Mouse (Mus musculus) layer of hippocampus, adult 8-10 months (tissue): ENCODE results near the gene Shank3. TPM values are rescaled to one million over a fixed set of nuclear protein-coding genes. Genes with fewer than 3 reads are reported as not detected.
A peak's percentile ranks its signal among the peaks of the same experiment; 100 is the strongest.

Experiments
- DNase-seq, 2 experiments: peaks; one replicate each; pipeline ENCODE4 v3.0.0; 2022; ENCODE audit warnings: low spot score in 2 of 2
- total RNA-seq, 4 experiments: library from RNA; stranded (reverse); gene quantifications; 2 replicates each; pipeline ENCODE4 v1.2.4; 2022

Shank3 gene
- total RNA-seq, 4 experiments from 2014 or later, result 208 to 231 (median 223) TPM

DNA sequence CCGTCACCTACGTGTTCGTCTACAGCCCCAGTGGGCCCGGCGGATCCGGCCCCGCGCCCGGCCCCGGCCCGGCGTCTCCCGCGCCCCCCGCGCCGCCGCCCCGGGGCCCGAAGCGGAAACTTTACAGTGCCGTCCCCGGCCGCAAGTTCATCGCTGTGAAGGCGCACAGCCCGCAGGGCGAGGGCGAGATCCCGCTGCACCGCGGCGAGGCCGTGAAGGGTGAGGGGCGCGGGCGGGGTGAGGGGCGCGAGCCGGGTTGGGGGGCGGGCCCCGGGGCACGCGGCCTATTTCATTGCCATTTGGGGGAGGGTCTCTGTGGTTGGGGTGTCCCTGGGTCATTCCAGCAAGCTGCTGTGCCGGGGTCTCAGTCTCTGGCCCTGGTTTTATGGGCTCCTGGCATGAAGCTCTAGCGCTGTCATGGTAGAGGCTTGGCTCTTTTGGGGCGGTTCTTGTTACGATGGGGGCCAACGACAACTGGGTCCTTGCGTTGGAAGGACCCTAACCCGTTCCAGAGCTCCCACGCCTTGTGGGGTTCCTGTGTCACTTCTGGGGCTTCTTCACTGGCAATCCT is 24.7 kb downstream of the Shank3 start:
- DNase-seq, result no peak

GRCm38 (mm10) chr15:89524611-89525415 is 25.4 kb downstream of the Shank3 start:
- no peak for DNase-seq

DNA sequence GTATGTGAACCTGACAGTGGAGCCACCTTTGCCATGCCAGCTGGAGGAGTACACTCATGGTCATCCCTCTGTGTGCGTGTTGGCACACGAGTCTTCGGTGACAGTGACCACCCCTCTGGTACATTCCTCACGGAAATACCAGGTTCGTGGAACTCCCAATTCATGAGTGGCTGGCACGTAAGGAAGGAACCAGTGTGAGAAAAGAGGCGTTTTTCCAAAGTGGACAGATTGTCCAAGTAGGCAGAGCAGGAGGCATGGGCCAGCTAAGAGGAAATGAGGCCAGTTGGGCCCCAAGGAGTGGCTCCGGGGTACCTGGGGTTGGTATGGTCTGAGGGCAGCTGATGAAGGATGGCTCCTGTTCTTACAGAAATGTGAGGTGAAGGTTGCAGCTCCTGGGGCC is 26.0 kb downstream of the Shank3 start:
- DNase-seq, result no peak

- no peak for DNase-seq
These were observed 26.5 kb downstream of the Shank3 start for GRCm38 (mm10) chr15:89525896-89526295.

GRCm38 (mm10) chr15:89526776-89527325 is 27.4 kb downstream of the Shank3 start:
- DNase-seq, result no peak

DNA sequence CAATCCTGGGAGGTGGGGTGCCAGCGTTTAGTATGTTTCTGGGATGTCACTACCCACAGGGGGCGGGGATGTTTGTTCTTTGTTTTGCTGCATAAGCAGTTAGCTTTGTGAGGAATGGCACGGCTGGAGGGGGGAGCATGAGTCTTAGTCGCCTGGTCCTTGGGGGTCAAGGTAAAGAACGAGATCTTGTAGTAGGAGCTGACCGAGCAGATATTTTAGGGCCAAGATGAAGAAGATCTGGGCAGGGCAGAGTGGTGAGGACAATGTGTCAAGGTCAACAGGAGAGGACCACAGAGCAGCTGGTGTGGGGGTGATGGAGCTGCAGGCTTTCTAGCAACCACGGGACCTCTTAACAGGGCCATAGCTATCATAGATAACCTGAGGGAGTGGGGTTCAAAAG is 28.0 kb downstream of the Shank3 start:
- DNase-seq, result no peak

GRCm38 (mm10) chr15:89528201-89528850 is 28.9 kb downstream of the Shank3 start:
- no peak for DNase-seq

GRCm38 (mm10) chr15:89528923-89529322 is 29.5 kb downstream of the Shank3 start:
- DNase-seq, result no peak

GRCm38 (mm10) chr15:89530336-89530735 is 30.9 kb downstream of the Shank3 start:
- DNase-seq, result peak in 1 of 2 experiments; percentile 74

DNA sequence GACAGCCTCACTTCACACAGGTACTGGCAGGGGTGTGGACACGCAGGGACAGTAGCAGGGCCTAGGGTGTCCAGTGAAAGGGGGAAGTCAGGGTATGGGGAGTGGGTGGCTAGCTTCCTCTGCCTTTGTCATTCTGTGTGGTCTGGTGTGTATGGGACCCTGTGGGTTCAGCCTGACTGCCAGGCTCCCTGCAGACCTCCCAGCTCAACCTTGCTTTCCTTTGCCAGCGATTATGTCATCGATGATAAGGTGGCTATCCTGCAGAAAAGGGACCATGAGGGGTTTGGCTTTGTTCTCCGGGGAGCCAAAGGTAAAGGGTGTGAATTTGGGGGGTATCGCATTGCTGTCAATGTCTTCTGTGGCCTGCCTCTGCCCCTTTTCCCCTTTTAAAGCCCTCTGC is 32.0 kb downstream of the Shank3 start:
- DNase-seq, result no peak

DNA sequence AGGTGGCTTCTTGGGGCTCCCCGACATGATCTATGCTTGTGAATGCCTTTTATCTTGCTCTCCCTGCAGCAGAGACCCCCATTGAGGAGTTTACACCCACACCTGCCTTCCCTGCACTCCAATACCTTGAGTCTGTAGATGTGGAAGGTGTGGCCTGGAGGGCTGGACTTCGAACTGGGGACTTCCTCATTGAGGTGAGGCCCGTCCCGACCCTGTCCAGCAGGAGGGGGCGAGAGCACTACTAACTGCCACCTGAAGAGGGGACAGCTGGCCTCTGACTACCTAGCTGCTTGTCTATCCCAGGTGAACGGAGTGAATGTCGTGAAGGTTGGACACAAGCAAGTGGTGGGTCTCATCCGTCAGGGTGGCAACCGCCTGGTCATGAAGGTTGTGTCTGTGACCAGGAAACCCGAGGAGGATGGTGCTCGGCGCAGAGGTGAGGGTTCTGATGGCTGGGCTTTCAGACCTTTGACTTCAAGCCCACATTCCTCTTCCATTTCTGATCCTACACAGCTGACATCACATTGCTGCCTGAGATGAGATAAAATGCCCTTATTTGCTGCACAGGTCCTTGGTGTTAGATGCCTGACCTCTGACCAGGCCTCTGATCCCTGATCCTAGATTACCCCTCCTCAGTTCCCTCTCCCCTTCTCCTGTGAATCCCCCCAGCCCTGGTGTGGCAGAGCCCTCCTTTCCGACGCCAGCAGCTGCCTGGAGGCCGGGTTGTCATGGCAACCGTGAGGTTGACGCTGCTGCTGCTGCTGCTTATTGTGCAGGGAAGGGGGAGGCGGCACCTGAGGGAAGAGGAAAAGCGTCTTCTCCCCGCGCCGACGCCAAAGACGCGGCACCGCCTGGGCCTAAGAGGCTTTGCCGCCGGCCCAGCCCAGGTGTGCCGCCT is 32.9 kb downstream of the Shank3 start:
- peak; percentile 80 to 82 for DNase-seq

DNA sequence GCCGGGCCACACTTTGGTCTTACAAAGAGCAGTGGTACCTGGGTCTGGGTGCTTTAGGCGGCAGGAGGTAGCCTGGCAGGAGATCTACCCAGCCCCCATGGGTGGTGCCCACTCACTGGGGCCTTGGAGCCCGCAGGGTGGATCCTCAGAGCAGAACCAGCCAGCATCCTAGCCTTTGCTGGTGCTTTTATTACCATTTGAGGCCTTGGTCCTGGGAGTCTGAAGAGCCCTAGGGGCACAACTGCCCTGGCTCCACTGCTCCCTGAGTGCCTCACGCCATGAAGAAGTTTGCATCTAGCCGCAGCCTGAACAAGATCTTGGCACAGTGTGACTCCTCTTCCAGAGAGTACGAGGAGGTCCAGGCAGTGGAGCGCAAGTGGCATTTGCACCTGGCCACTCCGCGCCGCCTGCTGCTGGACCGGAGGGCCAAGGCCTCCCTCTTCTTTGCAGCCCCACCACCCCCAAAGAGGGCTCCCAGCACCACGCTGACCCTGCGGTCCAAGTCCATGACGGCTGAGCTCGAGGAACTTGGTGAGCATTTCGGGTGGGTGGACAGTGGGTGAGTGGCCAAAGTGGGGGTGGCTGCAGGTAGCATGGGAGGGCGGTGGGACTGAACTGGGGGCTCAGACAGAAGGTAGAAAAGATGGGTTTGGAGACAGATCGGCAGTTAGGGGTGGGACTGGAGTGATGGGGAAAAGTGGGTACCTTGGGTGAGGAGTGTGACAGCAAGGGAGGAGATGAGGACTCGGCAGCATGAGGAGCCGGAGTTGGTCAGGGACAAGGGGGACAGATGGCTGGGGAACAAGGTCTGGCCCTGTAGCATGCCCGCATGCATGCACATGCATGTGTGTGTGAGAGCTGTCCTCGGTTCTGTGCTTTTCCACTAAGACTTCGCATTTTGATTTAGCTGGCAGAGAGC is 33.8 kb downstream of the Shank3 start:
- no peak for DNase-seq

DNA sequence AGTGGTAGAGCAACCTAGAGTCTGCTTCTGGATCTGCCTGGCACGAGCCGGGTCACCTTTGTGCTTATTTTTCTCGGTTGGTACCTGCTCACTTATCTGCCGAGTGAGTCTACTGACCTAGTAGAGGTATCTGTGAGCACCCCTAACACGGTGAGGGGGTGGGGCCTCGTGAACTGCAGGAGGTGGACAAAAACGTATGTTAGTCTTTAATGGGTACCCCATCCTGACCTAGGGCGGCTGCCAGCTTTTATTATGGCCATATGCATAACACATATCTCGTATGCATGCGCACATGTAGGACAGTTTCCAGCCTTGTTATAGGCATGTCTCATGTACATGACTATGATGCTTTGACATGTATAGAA is 34.4 kb downstream of the Shank3 start:
- no peak for DNase-seq

- DNase-seq, result no peak
These were observed 44.7 kb downstream of the Shank3 start for GRCm38 (mm10) chr15:89544171-89544570.

DNA sequence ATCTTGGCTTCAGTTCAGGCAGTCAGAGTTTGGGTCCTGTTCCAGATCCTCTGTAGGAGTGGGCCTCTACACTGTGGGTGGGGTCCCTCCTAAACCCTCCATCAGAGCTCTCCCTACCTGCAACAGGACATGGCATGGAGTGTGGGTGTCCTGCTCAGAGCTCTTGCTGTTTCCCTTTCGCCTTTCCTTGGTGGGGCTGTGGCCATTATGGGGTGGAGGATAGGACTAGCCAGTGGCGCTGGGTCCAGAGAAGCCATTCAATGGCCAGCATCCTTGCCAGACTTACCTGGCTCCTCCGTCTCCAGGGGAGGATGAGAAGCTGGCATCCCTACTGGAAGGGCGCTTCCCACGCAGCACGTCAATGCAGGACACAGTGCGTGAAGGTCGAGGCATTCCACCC is 47.9 kb downstream of the Shank3 start:
- DNase-seq, result no peak

DNA sequence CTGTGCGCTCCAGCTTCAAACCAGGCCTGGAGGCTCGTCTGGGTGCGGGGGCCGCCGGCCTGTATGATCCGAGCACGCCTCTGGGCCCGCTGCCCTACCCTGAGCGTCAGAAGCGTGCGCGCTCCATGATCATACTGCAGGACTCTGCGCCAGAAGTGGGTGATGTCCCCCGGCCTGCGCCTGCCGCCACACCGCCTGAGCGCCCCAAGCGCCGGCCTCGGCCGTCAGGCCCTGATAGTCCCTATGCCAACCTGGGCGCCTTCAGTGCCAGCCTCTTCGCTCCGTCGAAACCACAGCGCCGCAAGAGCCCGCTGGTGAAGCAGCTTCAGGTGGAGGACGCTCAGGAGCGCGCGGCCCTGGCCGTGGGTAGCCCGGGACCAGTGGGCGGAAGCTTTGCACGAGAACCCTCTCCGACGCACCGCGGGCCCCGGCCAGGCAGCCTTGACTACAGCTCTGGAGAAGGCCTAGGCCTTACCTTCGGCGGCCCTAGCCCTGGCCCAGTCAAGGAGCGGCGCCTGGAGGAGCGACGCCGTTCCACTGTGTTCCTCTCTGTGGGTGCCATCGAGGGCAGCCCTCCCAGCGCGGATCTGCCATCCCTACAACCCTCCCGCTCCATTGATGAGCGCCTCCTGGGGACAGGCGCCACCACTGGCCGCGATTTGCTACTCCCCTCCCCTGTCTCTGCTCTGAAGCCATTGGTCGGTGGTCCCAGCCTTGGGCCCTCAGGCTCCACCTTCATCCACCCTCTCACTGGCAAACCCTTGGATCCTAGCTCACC is 48.6 kb downstream of the Shank3 start:
- no peak for DNase-seq

DNA sequence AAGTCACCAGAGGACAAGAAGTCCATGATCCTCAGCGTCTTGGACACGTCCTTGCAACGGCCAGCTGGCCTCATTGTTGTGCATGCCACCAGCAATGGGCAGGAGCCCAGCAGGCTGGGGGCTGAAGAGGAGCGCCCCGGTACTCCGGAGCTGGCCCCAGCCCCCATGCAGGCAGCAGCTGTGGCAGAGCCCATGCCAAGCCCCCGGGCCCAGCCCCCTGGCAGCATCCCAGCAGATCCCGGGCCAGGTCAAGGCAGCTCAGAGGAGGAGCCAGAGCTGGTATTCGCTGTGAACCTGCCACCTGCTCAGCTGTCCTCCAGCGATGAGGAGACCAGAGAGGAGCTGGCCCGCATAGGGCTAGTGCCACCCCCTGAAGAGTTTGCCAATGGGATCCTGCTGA is 49.4 kb downstream of the Shank3 start:
- DNase-seq, result no peak

- DNase-seq, result no peak
These were observed 51.1 kb downstream of the Shank3 start for GRCm38 (mm10) chr15:89550506-89550905.

DNA sequence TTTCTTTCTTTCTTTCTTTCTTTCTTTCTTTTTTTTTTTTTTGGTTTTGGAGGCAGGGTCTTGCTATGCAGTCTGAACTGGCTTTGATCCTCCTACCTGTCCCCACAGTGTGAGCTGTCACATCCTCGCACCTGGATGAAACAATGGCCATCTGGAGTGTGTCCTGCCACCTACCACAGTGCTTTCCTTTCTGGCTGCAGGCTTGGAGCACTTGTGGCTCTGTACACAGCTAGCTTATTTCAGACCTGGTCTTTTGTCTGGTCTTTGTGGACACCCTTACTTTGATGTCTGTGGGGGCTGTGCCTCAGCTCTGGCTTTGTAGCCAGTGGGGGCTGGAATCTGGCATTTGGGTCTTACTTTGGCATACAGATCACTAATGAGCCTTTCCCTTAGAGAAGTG is 52.3 kb downstream of the Shank3 start:
- no peak for DNase-seq

GRCm38 (mm10) chr15:89555591-89555990 is 56.2 kb downstream of the Shank3 start:
- DNase-seq, result no peak
